7 mouse cellular contexts compared by ENCODE assay signal in genomic region chr19:56422476-56423338, GRCm38 (mm10). TPM values are rescaled to one million over a fixed set of nuclear protein-coding genes. Genes with fewer than 3 reads are reported as not detected.
A peak's percentile ranks its signal among the peaks of the same experiment; 100 is the strongest.
DNase-seq lines count a peak whose midpoint lies in the region; ATAC-seq and TF ChIP-seq lines count a peak whose summit lies in the region.

No protein-coding gene starts in this region.

- 35% methylated on average over 14 of the region's 14 CpGs for WGBS in intestine, postnatal 0 days
- 38% methylated on average over 14 of the region's 14 CpGs for WGBS in midbrain, embryonic 14.5 days

- no peaks in the 10 kb centered on the region for H3K9me3 ChIP-seq in intestine, postnatal 0 days (ENCODE audit: control insufficient read depth)
- H3K9me3 ChIP-seq in midbrain, embryonic 14.5 days (ENCODE audit: control insufficient read depth, low read length): no peaks in the 10 kb centered on the region

- peak; percentile 86 for DNase-seq in adrenal gland, adult 2 months
- DNase-seq in embryo, embryonic 10 days (ENCODE audit: low spot score): peak; percentile 84
- DNase-seq in gastrocnemius, postnatal 10 days: peak; percentile 94
- peak; percentile 91 to 94 for DNase-seq in left cerebral cortex, postnatal 36 days (ENCODE audit: low spot score in 2 of 2)
- DNase-seq in midbrain, embryonic 14.5 days: peak; percentile 84
- DNase-seq in spleen, adult 12 weeks (ENCODE audit: low spot score): peak; percentile 43

- H3K9ac ChIP-seq in intestine, postnatal 0 days (ENCODE audit: low read depth, low read length): no peak overlapping the region
- H3K9ac ChIP-seq in midbrain, embryonic 14.5 days (replicated peaks; ENCODE audit: low read length): no peak overlapping the region

- H3K4me3 ChIP-seq in intestine, postnatal 0 days (ENCODE audit: low read depth, low read length): no peak overlapping the region
- H3K4me3 ChIP-seq in midbrain, embryonic 14.5 days (replicated peaks; ENCODE audit: low read depth, low read length): no peak overlapping the region

- no peak for ATAC-seq in intestine, postnatal 0 days
- ATAC-seq in midbrain, embryonic 14.5 days (ENCODE audit: low FRiP score, low TSS enrichment): no peak

- no peaks in the 10 kb centered on the region for H3K27me3 ChIP-seq in intestine, postnatal 0 days (replicated peaks; ENCODE audit: control insufficient read depth, insufficient read depth, low read length)
- H3K27me3 ChIP-seq in midbrain, embryonic 14.5 days (ENCODE audit: control insufficient read depth, insufficient read depth, low read length): no peaks in the 10 kb centered on the region

- intact Hi-C loops in left cerebral cortex, postnatal 36 days (cut with DNase I): loop anchor here (1.0 to 5.0 kb wide), 3 partner anchors 145 to 355 kb away; partner anchors contain the start of gene Adrb1

- H3K4me2 ChIP-seq in intestine, postnatal 0 days (replicated peaks; ENCODE audit: low read depth): no peak overlapping the region; the same call in 1 of the 2 replicates
- no peak overlapping the region for H3K4me2 ChIP-seq in midbrain, embryonic 14.5 days (ENCODE audit: low read length)

- 0 out of 2 replicates have a peak, but pooled peaks cover 2% of the 10 kb centered on the region for H3K4me1 ChIP-seq in intestine, postnatal 0 days (replicated peaks; ENCODE audit: control insufficient read depth, insufficient read depth, low read length)
- 0 out of 2 replicates have a peak, but pooled peaks cover 5% of the 10 kb centered on the region for H3K4me1 ChIP-seq in midbrain, embryonic 14.5 days (ENCODE audit: control insufficient read depth, insufficient read depth, low read length)

- TF ChIP-seq CTCF in intestine, postnatal 0 days (IDR thresholded peaks at IDR 0.05; ENCODE audit: low read depth): peak; percentile 91

- peak overlapping the region; percentile 41; the same call in 1 of the 2 replicates for H3K27ac ChIP-seq in intestine, postnatal 0 days (ENCODE audit: low read depth, low read length)
- H3K27ac ChIP-seq in midbrain, embryonic 14.5 days (replicated peaks; ENCODE audit: low read depth, low read length): no peak overlapping the region

- H3K36me3 ChIP-seq in intestine, postnatal 0 days (ENCODE audit: control insufficient read depth, insufficient read depth): peaks cover 21% of the 10 kb centered on the region
- no peaks in the 10 kb centered on the region for H3K36me3 ChIP-seq in midbrain, embryonic 14.5 days (ENCODE audit: control insufficient read depth, insufficient read depth, low read length)

RNA-seq across cellular contexts. Expression of gene Casp7, which starts 25.8 kb away (rescaled TPM):
- 1 to 10 TPM; 7.3 to 7.9 TPM for total RNA-seq in adrenal gland, adult 2 months (2021)
- 3.8 and 4.2 TPM in 2 replicates for polyA plus RNA-seq in adrenal gland, adult 2 months (2012; rRNA removed)
- total RNA-seq in gastrocnemius, postnatal 10 days (2021): 10 to 100 TPM in 1 of 2 experiments, 1 to 10 TPM in 1; 9.9 to 12.9 TPM
- polyA plus RNA-seq in intestine, postnatal 0 days (2015; fragmentation: Nextera tagmentation; extraction: Ambion mirVana): 51.6 and 55.6 TPM in 2 replicates
- total RNA-seq in left cerebral cortex, postnatal 36 days (2021): 1 to 10 TPM; 3.2 to 4.4 TPM
- 17.2 and 19.3 TPM in 2 replicates for polyA plus RNA-seq in midbrain, embryonic 14.5 days (2014; fragmentation: Nextera tagmentation; extraction: Ambion mirVana)

RNA-seq across cellular contexts. Expression of gene Nrap, which starts 32.9 kb away (rescaled TPM):
- not detected for total RNA-seq in adrenal gland, adult 2 months (2021)
- 0.02 TPM in 1 of 2 replicates, not detected in the other for polyA plus RNA-seq in adrenal gland, adult 2 months (2012; rRNA removed)
- total RNA-seq in gastrocnemius, postnatal 10 days (2021): 100 to 1,000 TPM; 478 to 505 TPM
- polyA plus RNA-seq in intestine, postnatal 0 days (2015; fragmentation: Nextera tagmentation; extraction: Ambion mirVana): 0.22 TPM in 2 replicates
- total RNA-seq in left cerebral cortex, postnatal 36 days (2021): under 1 TPM; 0.64 to 0.66 TPM
- polyA plus RNA-seq in midbrain, embryonic 14.5 days (2014; fragmentation: Nextera tagmentation; extraction: Ambion mirVana): 0.23 and 0.37 TPM in 2 replicates

RNA-seq across cellular contexts. Expression of gene Plekhs1, which starts 38.7 kb away (rescaled TPM):
- under 1 TPM; 0.24 to 0.37 TPM for total RNA-seq in adrenal gland, adult 2 months (2021)
- polyA plus RNA-seq in adrenal gland, adult 2 months (2012; rRNA removed): 0.10 TPM in 1 of 2 replicates, not detected in the other
- total RNA-seq in gastrocnemius, postnatal 10 days (2021): under 1 TPM; 0.31 to 0.47 TPM
- 0.99 and 1.1 TPM in 2 replicates for polyA plus RNA-seq in intestine, postnatal 0 days (2015; fragmentation: Nextera tagmentation; extraction: Ambion mirVana)
- total RNA-seq in left cerebral cortex, postnatal 36 days (2021): 1 to 10 TPM in 1 of 2 experiments, under 1 TPM in 1; 0.52 to 1.0 TPM
- polyA plus RNA-seq in midbrain, embryonic 14.5 days (2014; fragmentation: Nextera tagmentation; extraction: Ambion mirVana): 0.18 and 0.27 TPM in 2 replicates

Comparison
In these comparisons a context has a peak if more than half of its experiments do, and no peak if none do; other contexts are left out.
1. DNase-seq: peak in every context shown above with its lines; median percentile 94 in gastrocnemius, postnatal 10 days; 92 in left cerebral cortex, postnatal 36 days; 86 in adrenal gland, adult 2 months; 84 in embryo, embryonic 10 days; 84 in midbrain, embryonic 14.5 days; 43 in spleen, adult 12 weeks.
2. RNA of gene Nrap, which starts 32.9 kb away (total RNA-seq): 478 to 505 TPM in gastrocnemius, postnatal 10 days; 0.64 to 0.66 TPM in left cerebral cortex, postnatal 36 days and not detected in adrenal gland, adult 2 months; every median in the first group is over 100 times any median in the second.